Mouse (Mus musculus): ENCODE data around the gene Clba1. TPM values are rescaled to one million over a fixed set of nuclear protein-coding genes. Genes with fewer than 3 reads are reported as not detected.

Gene Clba1
- total and polyA plus RNA-seq, 3 experiments = 15.2 to 21.4 TPM; not detected in 1

- TF ChIP-seq POLR2A (IDR thresholded peaks at IDR 0.05; ENCODE audit: control insufficient read depth in 1 of 2, insufficient read depth in 1 of 2, low read depth in 1 of 2, low read length in 2 of 2, poor library complexity in 1 of 2) (no peak), GABPA (IDR thresholded peaks at IDR 0.05; ENCODE audit: low read depth, low read length) (no peak), NELFE (IDR thresholded peaks at IDR 0.05; ENCODE audit: low read depth, low read length) (no peak), ZNF384 (IDR thresholded peaks at IDR 0.05; ENCODE audit: low read depth, low read length) (no peak), CHD2 (IDR thresholded peaks at IDR 0.05; ENCODE audit: low read length) (no peak), CTCF (IDR thresholded peaks at IDR 0.05 in 2 of 3, conservative IDR thresholded peaks at IDR 0.05 in 1 of 3; ENCODE audit: control insufficient read depth in 1 of 3, insufficient read depth in 1 of 3, low read depth in 2 of 3, low read length in 3 of 3, poor library complexity in 1 of 3, severe bottlenecking in 1 of 3) (no peak), E2F4 (IDR thresholded peaks at IDR 0.05; ENCODE audit: borderline replicate concordance, low read depth, low read length) (no peak), MXI1 (IDR thresholded peaks at IDR 0.05; ENCODE audit: low read depth, low read length) (no peak)
- H3K4me1 ChIP-seq (ENCODE audit: control insufficient read depth in 1 of 2, insufficient read depth in 2 of 2, low read length in 2 of 2) = peaks cover 9 to 18% of the 10 kb centered on the region in 2 experiments; a peak in 3 of 4 replicates
- H3K36me3 ChIP-seq (ENCODE audit: control insufficient read depth in 1 of 2, insufficient read depth in 2 of 2, low read length in 2 of 2) = peaks cover 0 to 12% of the 10 kb centered on the region in 2 experiments; a peak in 2 of 4 replicates
- H3K4me3 ChIP-seq (ENCODE audit: control insufficient read depth in 1 of 2, insufficient read depth in 1 of 2, low read depth in 2 of 2, low read length in 2 of 2) = no peak overlapping the region
- no peak overlapping the region for H3K9ac ChIP-seq (ENCODE audit: control insufficient read depth, low read depth, low read length, poor library complexity, severe bottlenecking)
- no peak overlapping the region for H3K27ac ChIP-seq (ENCODE audit: control insufficient read depth, low read depth, low read length)
- H3K27me3 ChIP-seq (ENCODE audit: control insufficient read depth in 1 of 2, insufficient read depth in 2 of 2, low read length in 2 of 2) = no peaks in the 10 kb centered on the region
- no peaks in the 10 kb centered on the region for H3K9me3 ChIP-seq (replicated peaks; ENCODE audit: insufficient read depth, low read length)
- no peaks in the 10 kb centered on the region for H3K79me2 ChIP-seq (ENCODE audit: control insufficient read depth, insufficient read depth, low read length, poor library complexity)
- DNase-seq (ENCODE audit: low read depth, low spot score) = no peak
Observed at GRCm38 (mm10) chr12:112764991-112765390, 43.7 kb upstream of the Clba1 start.

GRCm38 (mm10) chr12:112766586-112766985, 42.2 kb upstream of the Clba1 start:
- Histone ChIP-seq H3K27ac (ENCODE audit: control insufficient read depth, low read depth, low read length) (no peak overlapping the region), H3K4me1 (ENCODE audit: control insufficient read depth in 1 of 2, insufficient read depth in 2 of 2, low read length in 2 of 2) (peaks cover 0 to 8% of the 10 kb centered on the region in 2 experiments; a peak in 3 of 4 replicates), H3K36me3 (ENCODE audit: control insufficient read depth in 1 of 2, insufficient read depth in 2 of 2, low read length in 2 of 2) (peaks cover 0 to 2% of the 10 kb centered on the region in 2 experiments; a peak in 2 of 4 replicates), H3K79me2 (ENCODE audit: control insufficient read depth, insufficient read depth, low read length, poor library complexity) (no peaks in the 10 kb centered on the region), H3K9ac (ENCODE audit: control insufficient read depth, low read depth, low read length, poor library complexity, severe bottlenecking) (no peak overlapping the region), H3K4me3 (ENCODE audit: control insufficient read depth in 1 of 2, insufficient read depth in 1 of 2, low read depth in 2 of 2, low read length in 2 of 2) (no peak overlapping the region), H3K9me3 (replicated peaks; ENCODE audit: insufficient read depth, low read length) (no peaks in the 10 kb centered on the region), H3K27me3 (ENCODE audit: control insufficient read depth in 1 of 2, insufficient read depth in 2 of 2, low read length in 2 of 2) (no peaks in the 10 kb centered on the region)
- 0 out of 2 replicates have a peak, but pooled peaks have one; percentile 27 for TF ChIP-seq ZKSCAN1 (IDR thresholded peaks at IDR 0.05; ENCODE audit: low read depth, low read length)
- TF ChIP-seq E2F4 (IDR thresholded peaks at IDR 0.05; ENCODE audit: borderline replicate concordance, low read depth, low read length) = no peak
- no peak for DNase-seq (ENCODE audit: low read depth, low spot score)

GRCm38 (mm10) chr12:112767036-112767890, 41.5 kb upstream of the Clba1 start:
- no peaks in the 10 kb centered on the region for H3K36me3 ChIP-seq (ENCODE audit: control insufficient read depth in 1 of 2, insufficient read depth in 2 of 2, low read length in 2 of 2)
- H3K4me1 ChIP-seq (ENCODE audit: control insufficient read depth in 1 of 2, insufficient read depth in 2 of 2, low read length in 2 of 2) = 0 out of 4 replicates have a peak, but pooled peaks cover 0 to under 1% of the 10 kb centered on the region in 2 experiments
- H3K79me2 ChIP-seq (ENCODE audit: control insufficient read depth, insufficient read depth, low read length, poor library complexity) = no peaks in the 10 kb centered on the region
- DNase-seq (ENCODE audit: low read depth, low spot score) = no peak
- no peaks in the 10 kb centered on the region for H3K27me3 ChIP-seq (ENCODE audit: control insufficient read depth in 1 of 2, insufficient read depth in 2 of 2, low read length in 2 of 2)
- no peak overlapping the region for H3K9ac ChIP-seq (ENCODE audit: control insufficient read depth, low read depth, low read length, poor library complexity, severe bottlenecking)
- no peak overlapping the region for H3K4me3 ChIP-seq (ENCODE audit: control insufficient read depth in 1 of 2, insufficient read depth in 1 of 2, low read depth in 2 of 2, low read length in 2 of 2)
- no peaks in the 10 kb centered on the region for H3K9me3 ChIP-seq (replicated peaks; ENCODE audit: insufficient read depth, low read length)
- no peak overlapping the region for H3K27ac ChIP-seq (ENCODE audit: control insufficient read depth, low read depth, low read length)
- no peak for TF ChIP-seq RAD21 (IDR thresholded peaks at IDR 0.05; ENCODE audit: low read depth, low read length)
- no peak for TF ChIP-seq ZC3H11A (IDR thresholded peaks at IDR 0.05; ENCODE audit: low read depth, low read length)
- no peak for TF ChIP-seq NELFE (IDR thresholded peaks at IDR 0.05; ENCODE audit: low read depth, low read length)
- no peak for TF ChIP-seq KAT2A (conservative IDR thresholded peaks at IDR 0.05; ENCODE audit: low read depth, low read length)
- no peak for TF ChIP-seq EP300 (IDR thresholded peaks at IDR 0.05; ENCODE audit: low read depth in 1 of 2, low read length in 2 of 2)
- no peak for TF ChIP-seq ZMIZ1 (IDR thresholded peaks at IDR 0.05; ENCODE audit: low read depth, low read length)
- no peak for TF ChIP-seq USF1 (IDR thresholded peaks at IDR 0.05; ENCODE audit: low read depth, low read length)
- TF ChIP-seq RCOR1 (IDR thresholded peaks at IDR 0.05; ENCODE audit: low read depth, low read length) = no peak

Measured in MEL (cell line).